Mouse (Mus musculus) spleen, adult 2 months (tissue): Measurements from ENCODE around the gene Slc5a11.

Experiments
- CTCF ChIP-seq: fragments of 200-500 bp; IDR thresholded peaks from 2 replicates; pipeline ENCODE4 v1.5.1; 2011; ENCODE audit warnings: mild to moderate bottlenecking, inconsistent platforms; ENCODE audit not compliant: insufficient read depth, insufficient read length, insufficient replicate concordance; ENCODE audit errors: extremely low read depth
- POLR2A ChIP-seq: fragments of 200-500 bp; IDR thresholded peaks from 2 replicates; pipeline ENCODE4 v1.6.1; 2011; ENCODE audit warnings: low read depth, low read length, inconsistent platforms

DNA sequence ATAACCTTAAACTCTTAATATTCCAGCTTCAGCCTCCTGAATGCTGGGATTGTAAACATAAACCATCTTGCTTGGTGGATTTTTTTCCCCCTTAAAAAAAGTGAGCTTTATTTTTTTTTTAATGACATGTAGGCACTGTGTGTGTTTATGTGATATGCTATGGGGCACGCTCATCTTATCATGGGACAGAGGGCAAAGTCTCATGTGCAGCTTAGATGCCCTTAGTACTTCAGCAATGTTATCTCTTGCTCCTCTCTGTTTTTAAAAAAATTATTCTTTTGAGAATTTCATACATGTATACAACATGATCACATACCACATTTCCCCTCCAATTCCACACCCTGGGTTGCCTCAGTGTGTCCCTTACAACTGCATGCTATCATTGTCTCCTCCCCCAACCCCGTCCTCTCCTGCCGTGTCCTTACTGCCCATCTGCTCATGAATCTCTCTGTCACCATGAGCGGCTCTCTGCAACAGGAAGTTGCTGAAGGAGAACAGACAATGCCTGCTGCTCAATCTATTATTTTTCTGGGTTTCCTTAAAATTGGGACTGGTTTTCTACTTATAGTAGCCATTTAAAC, 32.0 kb downstream of the Slc5a11 start:
- TF ChIP-seq CTCF (no peak), POLR2A (no peak)
